Mouse (Mus musculus) ES-Bruce4 (cell line): ENCODE results near the gene Ttc34.

Experiments used
- EP300 ChIP-seq: IDR thresholded peaks from 2 replicates; pipeline ENCODE4 v1.6.1; 2011; ENCODE audit warnings: low read depth, low read length; ENCODE audit not compliant: insufficient read depth
- POLR2A ChIP-seq: IDR thresholded peaks from one replicate; pipeline ENCODE4 v1.8.1; 2011; ENCODE audit warnings: low read length; ENCODE audit not compliant: insufficient read depth

DNA sequence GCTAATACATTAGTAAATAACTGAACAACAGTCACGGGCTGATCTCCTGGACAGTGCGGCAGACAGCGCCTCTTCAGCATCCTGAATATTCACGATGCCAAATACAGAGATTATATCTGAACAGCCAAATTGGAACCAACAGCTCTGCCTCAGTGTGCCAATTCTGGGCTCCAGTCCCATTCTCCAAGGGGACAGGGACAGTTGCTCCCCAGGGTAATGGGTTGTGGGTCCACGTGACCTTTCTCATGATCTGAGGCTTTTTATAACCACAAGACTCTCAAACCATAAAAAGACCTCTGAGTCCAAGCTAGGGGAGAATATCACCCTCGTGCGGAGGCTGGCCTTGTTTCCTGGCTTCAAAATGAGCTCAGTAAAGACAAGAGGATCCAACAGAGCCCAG lies 10.1 kb upstream of the Ttc34 start:
- no peak for TF ChIP-seq POLR2A
- TF ChIP-seq EP300: no peak
